Mouse (Mus musculus) intestine, postnatal 0 days (tissue): ENCODE results near the gene Nlrp10. TPM values are rescaled to one million over a fixed set of nuclear protein-coding genes. Genes with fewer than 3 reads are reported as not detected.
A peak's percentile ranks its signal among the peaks of the same experiment; 100 is the strongest.

ENCODE experiments used
- ATAC-seq: fragments of 200-750 bp; cut with Nextera tagmentation; 2 replicates; pipeline ENCODE4 v1.8.0; 2017; ENCODE audit warnings: mild to moderate bottlenecking, moderate TSS enrichment, moderate library complexity
- H3K27ac ChIP-seq: fragments of 300-500 bp; sonication (generic); 2 replicates; pipeline ENCODE4 v1.5.1; 2014; ENCODE audit warnings: mild to moderate bottlenecking, low read depth, low read length, moderate library complexity
- H3K27me3 ChIP-seq: fragments of 300-500 bp; sonication (generic); replicated peaks from 2 replicates; pipeline ENCODE4 v1.6.1; 2014; ENCODE audit warnings: low read length, mixed read lengths; ENCODE audit not compliant: control insufficient read depth, insufficient read depth
- H3K36me3 ChIP-seq: fragments of 300-500 bp; sonication (generic); 2 replicates; pipeline ENCODE4 v1.6.1; 2014; ENCODE audit warnings: mild to moderate bottlenecking, moderate library complexity; ENCODE audit not compliant: control insufficient read depth, insufficient read depth
- H3K4me1 ChIP-seq: fragments of 300-500 bp; sonication (generic); replicated peaks from 2 replicates; pipeline ENCODE4 v1.6.1; 2014; ENCODE audit warnings: antibody characterized with exemption, low read length, mixed read lengths; ENCODE audit not compliant: control insufficient read depth, insufficient read depth
- H3K4me2 ChIP-seq: fragments of 300-500 bp; sonication (generic); replicated peaks from 2 replicates; pipeline ENCODE4 v1.6.1; 2014; ENCODE audit warnings: low read depth, mild to moderate bottlenecking, moderate library complexity
- H3K4me3 ChIP-seq: fragments of 300-500 bp; sonication (generic); 2 replicates; pipeline ENCODE4 v1.5.1; 2014; ENCODE audit warnings: low read depth, low read length
- H3K9ac ChIP-seq: fragments of 300-500 bp; sonication (generic); 2 replicates; pipeline ENCODE4 v1.6.1; 2014; ENCODE audit warnings: mild to moderate bottlenecking, low read depth, low read length
- H3K9me3 ChIP-seq: fragments of 300-500 bp; sonication (generic); 2 replicates; pipeline ENCODE4 v1.6.1; 2016; ENCODE audit warnings: mixed run types; ENCODE audit not compliant: control insufficient read depth
- CTCF ChIP-seq: sonication (generic); IDR thresholded peaks from 2 replicates; pipeline ENCODE4 v1.5.1; 2016; ENCODE audit warnings: low read depth, mild to moderate bottlenecking, control low read depth, antibody characterized with exemption, moderate library complexity
- WGBS: fragments of 180-500 bp; shearing (Covaris S2); extraction: QIAGEN DNeasy Blood & Tissue Kit; methylation state at CpG from one replicate; pipeline ENCODE4 v1.1.7; 2014; 5-methylcytosine and 5-hydroxymethylcytosine counted together
- polyA plus RNA-seq: library from polyadenylated mRNA; unstranded; fragments of >200 nt; fragmentation: Nextera tagmentation; extraction: Ambion mirVana; gene quantifications from 2 replicates; pipeline ENCODE4 v1.2.1, GENCODE M21; 2015

Nlrp10 gene
- polyA plus RNA-seq, 1 experiment from 2014 or later = 0.04 TPM

DNA sequence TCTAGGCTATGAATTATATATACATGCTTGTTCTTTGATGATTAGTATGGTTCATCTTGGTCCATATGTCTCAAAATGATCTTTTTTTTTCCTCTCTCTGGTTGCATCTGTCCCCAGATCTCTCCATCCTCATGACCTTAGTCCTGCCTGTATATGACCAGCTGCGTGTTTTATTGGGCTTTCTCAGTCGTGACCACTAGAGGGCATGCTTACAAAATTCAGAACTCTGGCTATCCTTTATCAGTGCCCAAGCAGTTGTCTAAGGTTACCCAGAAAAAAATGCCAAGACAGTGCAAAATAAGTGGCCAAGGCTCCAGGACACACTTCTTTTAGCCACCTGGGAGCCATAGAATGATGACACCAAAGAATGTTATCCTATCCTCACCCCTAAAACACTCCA lies 14.0 kb upstream of the Nlrp10 start:
- 0% methylated on average over 2 of the region's 2 CpGs for WGBS
- peaks cover 35% of the 10 kb centered on the region for H3K36me3 ChIP-seq
- no peak overlapping the region for H3K4me3 ChIP-seq
- peak; percentile 79 for TF ChIP-seq CTCF
- H3K4me1 ChIP-seq = no peaks in the 10 kb centered on the region
- H3K27ac ChIP-seq = no peak overlapping the region
- H3K9ac ChIP-seq = no peak overlapping the region
- no peak overlapping the region for H3K4me2 ChIP-seq
- H3K27me3 ChIP-seq = no peaks in the 10 kb centered on the region
- no peak; the same call in 1 of the 2 replicates for ATAC-seq
- no peaks in the 10 kb centered on the region for H3K9me3 ChIP-seq

DNA sequence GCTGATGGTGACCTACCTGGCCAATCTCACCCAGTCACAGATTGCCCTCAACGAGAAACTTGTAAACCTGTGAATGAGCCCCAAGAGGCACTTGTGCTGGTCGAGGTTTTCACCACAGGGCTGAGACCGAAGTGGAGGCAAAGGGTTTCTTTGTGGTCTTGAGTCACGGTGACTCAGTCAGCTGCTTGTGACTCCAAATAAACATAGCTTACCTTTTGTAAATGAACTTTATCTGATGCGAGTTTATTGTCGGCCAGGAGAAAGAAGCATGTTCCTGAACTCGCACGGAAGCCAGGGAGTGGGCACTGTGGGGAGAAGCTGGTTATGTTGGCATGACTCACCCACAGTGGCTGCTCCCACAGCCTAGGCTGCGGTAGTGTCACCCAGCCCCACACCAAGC lies 11.5 kb upstream of the Nlrp10 start:
- Histone ChIP-seq H3K27ac (no peak overlapping the region), H3K4me3 (no peak overlapping the region), H3K36me3 (peaks cover 50% of the 10 kb centered on the region), H3K4me2 (no peak overlapping the region), H3K27me3 (no peaks in the 10 kb centered on the region), H3K9me3 (no peaks in the 10 kb centered on the region), H3K9ac (no peak overlapping the region), H3K4me1 (no peaks in the 10 kb centered on the region)
- no peak for ATAC-seq
- no peak for TF ChIP-seq CTCF
- WGBS = 87% methylated on average over 9 of the region's 9 CpGs

DNA sequence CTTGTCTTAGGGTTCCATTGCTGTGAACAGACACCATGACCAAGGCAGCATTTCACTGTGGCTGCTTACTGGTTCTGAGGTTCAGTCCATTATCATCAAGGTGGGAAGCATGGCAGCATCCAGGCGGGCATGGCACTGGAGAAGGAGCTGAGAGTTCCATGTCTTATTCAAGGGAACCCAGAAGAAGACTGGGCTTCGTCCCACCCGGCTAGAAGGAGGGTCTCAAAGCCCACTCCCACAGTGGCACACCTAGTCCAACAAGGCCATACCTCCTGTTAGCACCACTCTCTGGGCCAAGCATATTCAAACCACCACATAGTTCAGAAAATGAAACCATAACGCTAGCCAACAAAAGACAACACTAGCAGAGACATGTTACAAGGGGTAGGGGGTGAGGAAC lies 6.6 kb upstream of the Nlrp10 start:
- Histone ChIP-seq H3K27me3 (no peaks in the 10 kb centered on the region), H3K4me3 (no peak overlapping the region), H3K4me1 (peaks cover 5% of the 10 kb centered on the region; the same call in 1 of the 2 replicates), H3K36me3 (peaks cover 39% of the 10 kb centered on the region), H3K9me3 (no peaks in the 10 kb centered on the region), H3K9ac (no peak overlapping the region), H3K4me2 (no peak overlapping the region), H3K27ac (no peak overlapping the region)
- ATAC-seq = no peak
- WGBS = 95% methylated on average over 4 of the region's 4 CpGs
- TF ChIP-seq CTCF = no peak

DNA sequence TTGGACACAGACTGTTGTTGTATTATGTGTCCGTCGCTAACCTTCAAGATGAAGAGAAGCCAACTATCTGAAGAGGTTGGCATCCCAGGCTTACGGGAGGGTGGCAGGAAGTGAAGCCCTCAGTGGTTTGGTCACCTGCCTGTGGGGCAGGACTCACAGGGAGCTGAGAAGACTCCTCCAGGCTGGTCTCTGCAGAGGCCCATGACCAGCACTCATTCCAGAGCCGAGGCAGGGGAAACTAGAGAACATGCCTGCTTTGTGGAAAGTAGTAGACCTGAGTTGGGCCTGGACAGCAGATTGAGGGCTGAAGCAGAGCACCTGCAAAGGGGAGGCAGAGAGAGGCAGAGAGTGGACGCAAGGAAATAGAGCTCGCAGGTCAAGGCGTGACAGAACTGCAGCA lies 5.4 kb upstream of the Nlrp10 start:
- H3K27ac ChIP-seq = no peak overlapping the region
- peak overlapping the region; percentile 69 for H3K4me2 ChIP-seq
- no peaks in the 10 kb centered on the region for H3K27me3 ChIP-seq
- ATAC-seq = no peak
- peak overlapping the region; percentile 97 for H3K4me3 ChIP-seq
- H3K36me3 ChIP-seq = peaks cover 28% of the 10 kb centered on the region
- no peak for TF ChIP-seq CTCF
- peak overlapping the region; percentile 97; the same call in 1 of the 2 replicates for H3K9ac ChIP-seq
- WGBS = 76% methylated on average over 7 of the region's 7 CpGs
- H3K4me1 ChIP-seq = peaks cover 5% of the 10 kb centered on the region; the same call in 1 of the 2 replicates
- no peaks in the 10 kb centered on the region for H3K9me3 ChIP-seq

DNA sequence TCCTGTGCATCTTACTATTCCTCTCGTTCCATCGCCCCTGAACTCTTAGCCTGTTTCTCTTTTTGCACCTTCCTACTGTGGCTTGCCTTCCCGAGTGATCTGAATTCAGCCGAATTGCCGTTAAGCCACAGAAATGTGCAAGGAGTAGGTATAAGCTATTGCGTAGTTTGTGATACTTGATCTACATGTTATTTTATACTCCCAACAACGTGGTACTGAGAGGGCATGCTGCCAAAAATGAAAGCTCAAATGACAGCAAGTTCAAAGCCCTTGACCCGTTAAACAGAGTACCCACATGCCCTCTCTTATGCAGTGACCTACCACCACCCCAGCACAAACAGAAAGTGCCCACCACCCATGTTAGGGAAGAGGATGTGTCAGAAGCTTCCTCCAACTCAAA lies 4.9 kb upstream of the Nlrp10 start:
- TF ChIP-seq CTCF = no peak
- H3K4me2 ChIP-seq = peak overlapping the region; percentile 69
- 0 out of 2 replicates have a peak overlapping the region, but pooled peaks have one; percentile 84 for H3K27ac ChIP-seq
- H3K4me3 ChIP-seq = peak overlapping the region; percentile 97
- peak overlapping the region; percentile 97 for H3K9ac ChIP-seq
- 4% methylated on average over 8 of the region's 8 CpGs for WGBS
- H3K4me1 ChIP-seq = peaks cover 5% of the 10 kb centered on the region; the same call in 1 of the 2 replicates
- no peaks in the 10 kb centered on the region for H3K9me3 ChIP-seq
- peaks cover 22% of the 10 kb centered on the region for H3K36me3 ChIP-seq
- ATAC-seq = no peak
- H3K27me3 ChIP-seq = no peaks in the 10 kb centered on the region

DNA sequence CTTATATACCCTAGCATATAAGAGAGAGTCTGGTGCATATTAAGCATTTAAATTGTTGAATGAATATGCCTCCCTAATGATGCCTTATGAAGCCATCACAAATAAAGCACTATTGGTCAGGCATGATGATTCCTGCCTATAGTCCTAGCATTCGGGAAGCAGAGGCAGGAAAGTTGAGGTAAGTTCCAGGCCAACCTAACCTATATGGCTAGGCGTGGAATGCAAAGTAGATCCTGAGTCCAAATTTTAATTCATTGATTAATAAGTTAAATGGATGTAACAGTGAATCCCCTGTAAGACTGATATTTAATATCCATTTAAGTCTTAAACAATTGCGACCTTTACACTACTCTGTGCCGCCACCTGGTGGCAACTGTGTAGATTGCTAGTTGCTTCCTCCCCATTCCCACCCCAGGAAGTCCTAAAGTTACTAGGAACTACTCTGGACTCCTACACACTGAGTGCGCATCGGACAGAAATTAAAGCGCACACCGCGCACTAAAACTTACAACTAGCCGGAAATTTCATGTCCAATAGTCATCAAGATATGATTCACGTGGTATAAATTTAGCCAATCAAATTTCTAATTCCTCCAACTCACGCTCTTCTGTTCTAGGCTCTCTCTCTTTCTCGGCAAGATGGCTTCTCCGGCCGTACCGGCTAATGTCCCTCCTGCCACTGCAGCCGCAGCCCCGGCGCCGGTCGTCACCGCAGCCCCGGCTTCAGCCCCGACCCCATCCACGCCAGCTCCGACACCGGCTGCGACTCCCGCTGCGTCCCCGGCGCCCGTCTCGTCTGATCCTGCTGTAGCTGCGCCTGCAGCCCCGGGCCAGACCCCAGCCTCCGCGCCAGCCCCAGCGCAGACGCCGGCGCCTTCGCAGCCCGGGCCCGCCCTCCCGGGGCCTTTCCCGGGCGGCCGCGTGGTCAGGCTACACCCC lies 4.1 kb upstream of the Nlrp10 start, which contains the start of gene Eif3f:
Eif3f (plus strand) TSS at position 624 of the 938 bp plus-strand sequence.
- Histone ChIP-seq H3K36me3 (peaks cover 15% of the 10 kb centered on the region), H3K4me1 (peaks cover 5% of the 10 kb centered on the region; the same call in 1 of the 2 replicates), H3K4me2 (peak within 1 kb of the TSS; percentile 69), H3K4me3 (peak within 1 kb of the TSS; percentile 97), H3K27me3 (no peaks in the 10 kb centered on the region), H3K9ac (peak within 1 kb of the TSS; percentile 97), H3K9me3 (no peaks in the 10 kb centered on the region), H3K27ac (peak within 1 kb of the TSS; percentile 84)
- ATAC-seq = peak; percentile 99
- 2% methylated on average over 50 of the region's 50 CpGs for WGBS
- TF ChIP-seq CTCF = peak; percentile 92
